Mouse (Mus musculus) embryo, embryonic 10.5 days (tissue): ENCODE data around the gene Mtch1.

Experiments
- DNase-seq: peaks from one replicate; pipeline ENCODE4 v3.0.0-alpha.2; 2015; ENCODE audit warnings: low spot score

The Mtch1 gene

DNA sequence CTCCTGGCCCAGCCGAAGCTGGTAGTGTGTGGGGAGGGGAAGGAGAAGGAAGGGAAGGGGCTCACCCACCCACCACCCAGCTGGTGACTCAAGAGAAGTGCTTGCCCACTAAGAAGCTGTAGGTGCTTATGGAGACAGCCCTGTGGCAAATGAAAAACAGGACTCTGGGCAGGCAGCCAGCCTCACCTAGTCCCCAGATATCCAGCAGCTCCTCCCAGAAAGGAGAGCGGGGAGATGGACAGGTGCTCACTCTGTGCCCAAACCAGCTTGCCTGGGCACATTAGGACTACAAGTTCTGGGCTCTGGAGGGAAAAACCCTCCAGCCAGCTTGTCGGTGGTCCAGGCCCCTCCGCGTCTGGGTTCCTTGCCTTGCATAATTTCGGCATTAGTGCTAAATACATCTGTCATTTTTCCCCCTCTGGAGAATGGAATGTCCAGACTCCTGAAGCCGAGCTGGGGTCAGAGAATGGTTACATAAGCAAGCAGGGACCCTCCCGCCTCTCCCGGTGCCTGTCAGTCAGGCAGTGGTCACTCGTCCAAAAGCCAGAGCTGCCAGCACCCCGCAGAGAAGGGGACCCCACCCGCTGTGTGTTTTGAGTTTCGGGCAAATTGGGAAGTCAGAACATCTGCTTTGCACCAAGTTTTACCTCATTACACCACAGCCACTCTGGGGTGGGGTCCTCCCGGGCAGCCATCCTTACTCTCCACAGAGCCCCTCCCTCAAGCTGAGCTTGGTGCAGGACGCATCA, 42.5 kb downstream of the Mtch1 start:
- peak; percentile 42 for DNase-seq

DNA sequence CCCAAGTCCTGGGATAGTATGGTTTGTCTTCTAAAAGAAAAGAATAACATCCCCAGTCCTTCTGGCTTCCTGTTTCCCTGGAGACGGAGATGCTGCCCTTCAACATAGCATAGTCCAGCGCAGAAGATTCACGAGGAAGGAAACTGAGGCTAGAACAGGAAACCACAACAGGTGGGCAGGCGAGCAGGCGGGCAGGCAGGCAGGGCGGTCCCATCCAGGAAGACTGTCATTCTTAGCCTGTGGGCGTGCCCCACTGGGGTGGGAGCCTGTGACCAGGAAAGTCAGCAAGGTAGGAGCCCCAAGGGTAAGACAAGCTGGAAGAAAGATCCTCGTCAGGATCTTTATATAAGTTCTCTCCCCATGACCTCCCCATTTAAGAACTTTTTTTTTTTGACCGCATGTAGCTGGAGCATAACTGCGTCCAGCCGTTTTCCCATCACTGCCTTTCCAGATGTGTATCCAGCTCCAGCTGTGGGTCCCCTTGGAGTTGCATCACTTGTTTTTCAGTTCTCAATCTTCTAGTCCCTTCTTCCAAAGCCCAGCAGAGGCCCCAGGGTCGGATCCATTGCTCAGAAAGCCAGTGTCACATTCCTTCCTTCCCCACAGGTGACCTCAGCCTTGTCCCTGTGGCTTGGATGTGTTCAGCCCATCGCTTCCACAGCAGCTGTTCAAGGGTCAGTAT, 43.2 kb downstream of the Mtch1 start:
- DNase-seq = no peak

DNA sequence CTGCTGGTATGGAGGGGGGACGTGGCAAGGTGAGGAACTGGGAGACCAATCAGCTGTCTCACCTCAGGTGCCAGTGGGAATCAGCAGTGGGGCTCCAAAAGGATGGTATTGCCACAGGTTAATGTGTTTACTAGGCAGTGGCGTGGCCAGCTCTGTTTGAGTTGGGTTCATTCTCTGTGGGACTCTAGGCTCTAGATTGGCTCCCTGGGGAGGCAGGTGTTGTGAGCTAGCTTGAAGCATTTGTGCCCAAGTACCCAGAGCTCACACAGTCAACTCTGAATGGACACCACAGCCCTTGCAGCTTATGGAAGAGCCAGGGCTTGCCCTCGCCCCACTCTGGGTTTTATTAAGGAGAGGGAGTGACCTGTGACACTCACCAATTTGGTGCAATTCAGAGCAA, 43.9 kb downstream of the Mtch1 start:
- DNase-seq = no peak

DNA sequence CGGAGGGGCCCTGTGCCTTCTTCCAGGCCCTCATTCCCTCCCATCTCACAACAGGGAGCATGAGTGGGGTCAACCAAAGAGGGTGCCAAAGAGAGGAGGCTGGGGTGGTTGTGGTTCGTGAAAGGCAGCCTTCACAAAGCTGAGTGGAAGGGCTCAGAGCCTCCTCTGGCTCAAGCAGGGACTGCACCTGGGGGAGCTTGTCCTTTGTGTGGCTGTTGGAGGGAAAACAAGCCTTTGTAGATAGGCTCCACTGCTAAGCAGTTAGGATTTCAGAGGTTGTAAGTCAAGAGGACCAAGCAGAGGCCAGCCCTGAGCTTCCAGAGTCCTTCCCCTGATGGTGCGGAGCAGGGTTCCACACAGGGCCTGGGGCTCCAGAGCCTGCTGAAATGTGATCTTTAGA, 44.6 kb downstream of the Mtch1 start:
- DNase-seq = peak; percentile 50

DNA sequence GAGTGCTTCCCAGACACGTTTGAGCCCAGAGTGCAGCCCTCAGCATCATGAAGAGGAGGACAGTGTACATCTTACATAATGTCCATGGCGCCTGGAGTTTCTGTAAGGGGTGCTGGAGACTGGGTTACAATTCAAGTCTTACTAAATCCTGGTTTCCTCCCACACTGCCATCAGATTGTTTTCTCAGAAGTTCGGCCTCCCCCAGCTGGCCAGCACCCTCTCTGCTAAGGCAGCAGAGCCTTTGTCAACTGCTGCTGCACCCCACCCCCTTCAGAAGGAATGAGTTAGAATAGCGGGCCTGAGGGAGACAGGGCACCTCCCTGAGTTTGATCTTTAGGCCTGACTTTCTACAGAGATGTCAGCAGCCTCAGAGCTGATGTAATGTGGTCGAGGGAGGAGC, 45.6 kb downstream of the Mtch1 start:
- DNase-seq = no peak

DNA sequence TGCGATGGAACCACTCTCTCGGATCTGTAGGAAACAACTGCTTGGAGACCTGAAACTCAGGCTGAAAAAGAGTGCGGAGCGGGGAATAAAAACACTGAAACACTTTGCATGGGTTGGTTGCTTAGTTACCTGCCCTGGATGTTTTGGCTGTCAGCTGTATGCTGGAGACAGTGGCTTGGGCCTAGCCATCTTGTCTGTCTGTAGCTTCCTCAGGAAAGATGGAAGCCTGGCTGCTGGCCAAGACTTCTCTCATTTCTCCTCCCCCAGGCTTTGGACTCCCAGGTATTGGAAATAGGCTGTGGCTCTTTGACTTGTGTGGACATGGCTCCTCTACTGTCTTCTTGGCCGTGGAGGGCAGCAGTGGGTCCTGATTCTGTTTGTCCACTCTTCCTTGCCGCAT, 46.3 kb downstream of the Mtch1 start:
- DNase-seq = no peak

DNA sequence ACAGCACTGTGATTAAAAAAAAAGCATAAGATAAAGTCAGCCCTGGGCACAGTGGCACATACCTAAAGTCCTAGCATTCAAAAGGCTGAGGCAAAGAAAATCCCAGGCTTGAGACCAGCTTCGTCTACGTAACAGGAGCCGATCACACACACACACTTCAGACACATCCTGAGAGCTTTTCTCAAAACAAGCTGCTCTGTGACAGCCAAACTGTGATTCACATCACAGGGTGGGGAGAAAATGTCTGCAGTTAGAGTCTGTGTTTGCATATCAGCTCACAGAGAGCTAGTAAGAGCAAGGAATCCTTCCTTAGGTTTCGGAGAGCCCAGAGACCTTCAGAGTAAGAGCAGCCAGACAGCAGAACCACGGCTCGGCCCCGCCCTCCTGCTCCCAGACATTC, 46.8 kb downstream of the Mtch1 start:
- DNase-seq = no peak

DNA sequence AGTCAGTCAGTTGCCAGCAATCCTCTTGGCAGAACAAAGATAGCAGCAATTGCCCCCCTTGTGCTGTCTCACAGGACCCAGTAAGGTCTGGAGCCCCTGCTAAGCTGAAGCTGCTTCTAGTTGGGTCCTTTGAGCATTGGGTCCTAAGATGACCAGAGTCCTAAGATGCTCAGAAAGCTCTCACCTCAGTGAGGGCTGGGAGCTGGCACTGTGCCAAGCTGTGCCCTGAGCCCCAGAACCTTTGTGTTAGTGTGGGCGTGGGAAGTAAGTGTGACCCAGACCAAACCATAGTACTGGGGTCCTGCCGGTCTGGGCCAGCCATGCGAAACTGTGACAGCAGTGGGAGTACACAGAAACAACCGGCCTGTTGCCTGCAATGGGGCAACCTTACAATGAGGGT, 48.5 kb downstream of the Mtch1 start:
- DNase-seq = no peak

DNA sequence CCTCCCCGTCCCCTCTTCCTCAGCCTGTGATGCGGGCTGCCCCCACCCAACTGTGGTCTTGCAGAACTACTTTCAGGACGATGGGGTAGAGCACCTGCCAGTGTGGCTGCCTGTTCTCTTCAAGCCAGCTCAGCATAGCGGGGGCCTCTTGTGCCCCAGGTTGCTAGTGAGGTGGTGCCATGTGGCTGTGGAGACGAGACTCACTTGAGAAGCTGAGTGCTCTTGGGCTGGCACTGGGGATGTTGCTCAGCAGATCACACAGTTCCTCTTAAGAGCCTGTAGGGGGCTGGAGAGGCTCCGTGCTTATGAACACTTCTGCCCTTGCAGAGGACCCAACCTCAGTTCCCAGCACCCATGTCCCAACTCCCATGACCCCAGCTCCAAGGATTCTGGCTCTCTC, 49.9 kb downstream of the Mtch1 start:
- DNase-seq = no peak

DNA sequence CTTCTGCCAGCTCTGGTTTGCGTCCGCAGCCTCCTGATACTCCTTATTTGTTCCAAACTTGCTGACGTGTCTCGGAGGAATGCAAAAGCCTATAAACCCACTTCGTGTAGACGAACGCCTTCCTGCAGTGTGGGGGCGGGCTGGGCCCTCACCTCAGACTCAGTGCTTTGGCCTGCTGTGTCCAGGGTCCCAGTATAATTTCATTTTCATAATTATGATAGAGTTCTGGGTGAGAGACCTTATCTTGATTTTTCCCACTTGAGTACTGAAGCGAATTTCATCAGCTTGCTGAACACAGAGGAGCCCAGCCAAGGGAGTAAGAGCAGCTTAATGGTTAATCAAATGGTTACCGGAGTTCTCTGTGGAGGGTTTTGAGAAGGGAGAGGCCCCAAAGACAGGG, 50.4 kb downstream of the Mtch1 start:
- DNase-seq = no peak

DNA sequence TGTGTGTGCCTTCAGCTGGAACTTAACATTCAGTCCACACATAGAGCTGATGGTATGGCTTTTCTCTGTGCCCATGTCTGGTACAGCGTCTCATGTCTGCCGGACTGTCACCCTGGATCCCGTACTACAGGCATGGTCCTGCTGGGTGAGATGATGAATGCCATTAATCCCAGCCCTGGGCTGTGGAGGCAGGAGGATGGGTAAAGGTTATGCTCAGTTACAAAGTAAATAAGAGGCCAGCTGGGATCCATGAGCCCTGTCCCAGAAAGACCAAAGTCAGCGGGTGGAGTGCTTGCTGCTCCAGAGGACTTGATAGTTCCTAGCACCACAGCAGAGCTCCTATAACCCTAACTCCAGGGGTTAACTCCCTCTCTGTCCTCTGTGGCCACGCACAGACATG, 51.9 kb downstream of the Mtch1 start:
- no peak for DNase-seq

DNA sequence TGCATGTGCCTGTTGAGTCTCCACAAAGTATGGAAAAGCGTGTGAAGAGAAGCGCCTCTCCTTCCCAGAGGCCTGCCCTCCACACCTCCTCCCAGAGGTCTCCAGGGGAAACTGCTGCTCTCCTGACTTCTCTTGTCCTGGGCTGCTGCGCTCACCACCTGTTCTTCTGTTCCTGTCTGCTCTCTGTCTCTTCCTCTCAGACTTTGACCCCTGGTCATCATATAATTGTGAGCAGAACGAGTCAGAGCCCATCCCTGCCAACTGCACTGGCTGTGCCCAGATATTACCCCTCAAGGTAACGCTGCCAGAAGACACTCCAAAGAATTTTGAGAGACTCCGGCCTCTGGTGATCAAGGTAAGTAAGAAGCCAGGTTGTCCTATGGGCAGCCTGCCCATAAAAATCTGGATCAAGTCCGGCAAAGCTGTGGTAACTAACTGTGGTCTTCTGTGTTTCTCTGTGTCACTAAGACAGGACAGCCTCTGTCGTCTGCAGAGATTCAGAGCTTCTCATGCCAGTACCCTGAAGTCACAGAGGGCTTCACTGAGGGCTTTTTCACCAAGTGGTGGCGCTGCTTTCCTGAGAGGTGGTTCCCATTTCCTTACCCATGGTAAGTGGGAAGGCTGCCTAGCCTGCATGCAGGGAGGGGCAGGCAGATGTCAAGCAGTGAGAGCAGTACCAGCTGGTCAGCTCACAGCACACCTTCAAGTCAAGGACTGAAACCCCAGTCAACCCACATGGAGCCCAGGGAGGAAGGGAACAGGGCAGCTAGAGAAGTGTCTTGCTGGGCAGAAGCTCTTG, 53.7 kb downstream of the Mtch1 start:
- DNase-seq = no peak

DNA sequence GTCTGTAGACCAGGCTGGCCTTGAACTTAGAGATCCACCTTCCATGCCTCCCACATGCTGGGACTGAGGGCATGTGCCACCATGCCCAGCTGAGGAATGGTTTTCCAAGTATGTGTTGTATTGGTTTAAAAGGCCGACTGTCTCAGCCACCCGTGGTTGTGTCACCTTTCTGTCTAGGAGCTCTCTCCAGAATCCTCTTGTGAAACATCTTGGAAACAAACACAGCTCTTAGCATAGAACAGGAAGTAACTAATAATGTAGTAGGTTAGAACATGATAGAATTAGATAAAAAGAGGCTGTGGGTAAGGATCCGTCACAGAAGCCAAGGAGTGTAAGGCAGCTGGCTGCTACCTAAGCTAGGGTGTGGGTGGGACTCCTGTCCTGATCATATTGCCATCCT, 54.7 kb downstream of the Mtch1 start:
- no peak for DNase-seq

DNA sequence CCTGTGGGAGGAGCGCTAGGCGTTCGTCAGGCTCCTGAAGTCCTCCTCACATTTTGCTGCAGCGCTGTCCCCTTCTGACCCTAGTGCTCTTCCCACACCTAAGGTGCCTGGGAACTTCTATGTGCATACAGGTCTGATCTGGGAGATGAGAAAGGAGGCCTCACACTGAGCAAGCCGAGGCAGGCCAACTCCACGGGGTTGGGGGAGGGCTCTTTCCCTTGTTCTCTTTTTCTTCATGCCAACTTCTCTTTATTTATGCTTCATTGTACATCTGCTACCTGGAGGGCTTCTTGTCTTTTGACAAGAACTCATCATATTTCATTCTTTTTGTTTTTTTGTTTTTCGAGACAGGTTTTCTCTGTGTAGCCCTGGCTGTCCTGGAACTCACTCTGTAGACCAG, 55.9 kb downstream of the Mtch1 start:
- no peak for DNase-seq

DNA sequence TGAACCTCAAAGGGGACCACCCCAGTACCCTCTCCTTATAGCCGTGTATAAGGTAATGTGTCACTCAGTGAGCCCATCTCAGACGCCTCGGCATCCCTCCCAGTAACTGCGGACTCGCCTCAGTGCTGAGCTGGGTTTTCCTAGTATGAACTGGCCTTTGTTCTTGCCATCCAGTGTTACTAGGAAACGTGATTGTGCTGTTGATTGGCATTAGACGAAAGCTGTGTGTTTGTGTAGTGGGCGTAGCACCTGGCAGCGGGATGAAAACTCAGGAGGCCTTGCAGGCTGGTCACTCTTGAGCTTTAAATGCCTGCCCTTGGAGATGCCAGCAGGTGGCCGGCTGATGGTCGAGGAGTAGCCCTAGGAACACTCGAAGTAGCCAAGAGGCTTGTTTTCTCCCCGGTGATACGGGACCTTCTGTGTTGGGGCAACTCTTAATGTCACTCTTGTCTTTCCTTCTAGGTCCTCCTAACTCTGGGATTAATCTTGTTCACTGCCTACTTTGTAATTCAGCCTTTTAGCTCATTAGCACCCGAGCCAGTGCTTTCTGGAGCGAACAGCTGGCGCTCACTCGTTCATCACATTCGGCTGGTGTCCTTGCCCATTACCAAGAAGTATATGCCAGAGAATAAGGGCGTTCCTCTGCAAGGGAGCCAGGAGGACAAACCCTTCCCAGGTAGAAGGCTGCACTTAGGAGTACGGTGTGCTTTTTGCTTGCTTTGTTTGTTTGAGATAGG, 65.3 kb downstream of the Mtch1 start:
- no peak for DNase-seq
